Mouse (Mus musculus): ENCODE results near the gene Rbm19. TPM values are rescaled to one million over a fixed set of nuclear protein-coding genes. Genes with fewer than 3 reads are reported as not detected.

The Rbm19 gene
- polyA plus RNA-seq, 1 experiment from 2014 or later = 17.7 TPM

DNA sequence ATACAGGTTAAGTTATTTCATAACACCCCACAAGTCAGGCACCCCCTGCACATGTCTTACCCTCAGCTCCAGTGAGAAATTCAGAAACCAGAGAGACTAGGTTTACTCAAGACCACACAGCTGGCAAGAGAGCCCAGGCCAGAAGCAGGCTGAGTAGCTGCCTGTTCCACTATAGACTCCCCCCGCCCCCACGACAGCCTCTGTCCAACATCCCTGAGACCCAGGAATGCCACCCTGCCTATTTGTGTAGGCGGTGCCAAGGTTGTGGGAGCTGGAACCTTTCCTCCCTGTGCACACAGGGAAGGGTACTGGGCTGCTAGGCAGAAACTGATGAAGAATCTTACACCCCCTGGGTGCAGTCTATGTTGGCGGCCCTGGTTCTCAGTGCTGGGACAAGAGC is 91.2 kb downstream of the Rbm19 start:
- H3K4me2 ChIP-seq (ENCODE audit: low read length) = no peak overlapping the region
- 49% methylated on average over 4 of the region's 4 CpGs for WGBS
- H3K9me3 ChIP-seq (replicated peaks; ENCODE audit: low read length) = no peaks in the 10 kb centered on the region
- DNase-seq (ENCODE audit: low spot score) = no peak
- H3K4me1 ChIP-seq (replicated peaks; ENCODE audit: insufficient read depth, low read length) = no peaks in the 10 kb centered on the region
- H3K27me3 ChIP-seq (ENCODE audit: insufficient read depth, low read length) = no peaks in the 10 kb centered on the region
- no peak overlapping the region for H3K9ac ChIP-seq (ENCODE audit: low read depth, low read length)
- no peak for TF ChIP-seq CTCF (IDR thresholded peaks at IDR 0.05; ENCODE audit: low read depth)
- no peaks in the 10 kb centered on the region for H3K36me3 ChIP-seq (ENCODE audit: insufficient read depth, low read length)
- no peak for ATAC-seq (replicated peaks; ENCODE audit: low FRiP score, low read depth)
- no peak overlapping the region for H3K4me3 ChIP-seq (replicated peaks; ENCODE audit: low read depth, low read length)
- H3K27ac ChIP-seq = no peak overlapping the region

GRCm38 (mm10) chr5:120210668-120211067 is 94.4 kb downstream of the Rbm19 start:
- no peaks in the 10 kb centered on the region for H3K4me1 ChIP-seq (replicated peaks; ENCODE audit: insufficient read depth, low read length)
- TF ChIP-seq CTCF (IDR thresholded peaks at IDR 0.05; ENCODE audit: low read depth) = no peak
- H3K9ac ChIP-seq (ENCODE audit: low read depth, low read length) = no peak overlapping the region
- H3K27ac ChIP-seq = no peak overlapping the region
- no peaks in the 10 kb centered on the region for H3K27me3 ChIP-seq (ENCODE audit: insufficient read depth, low read length)
- no peak overlapping the region for H3K4me2 ChIP-seq (ENCODE audit: low read length)
- WGBS = 17% methylated on average over 11 of the region's 11 CpGs
- no peak for DNase-seq (ENCODE audit: low spot score)
- no peak overlapping the region for H3K4me3 ChIP-seq (replicated peaks; ENCODE audit: low read depth, low read length)
- H3K36me3 ChIP-seq (ENCODE audit: insufficient read depth, low read length) = no peaks in the 10 kb centered on the region
- no peaks in the 10 kb centered on the region for H3K9me3 ChIP-seq (replicated peaks; ENCODE audit: low read length)
- ATAC-seq (replicated peaks; ENCODE audit: low FRiP score, low read depth) = no peak

DNA sequence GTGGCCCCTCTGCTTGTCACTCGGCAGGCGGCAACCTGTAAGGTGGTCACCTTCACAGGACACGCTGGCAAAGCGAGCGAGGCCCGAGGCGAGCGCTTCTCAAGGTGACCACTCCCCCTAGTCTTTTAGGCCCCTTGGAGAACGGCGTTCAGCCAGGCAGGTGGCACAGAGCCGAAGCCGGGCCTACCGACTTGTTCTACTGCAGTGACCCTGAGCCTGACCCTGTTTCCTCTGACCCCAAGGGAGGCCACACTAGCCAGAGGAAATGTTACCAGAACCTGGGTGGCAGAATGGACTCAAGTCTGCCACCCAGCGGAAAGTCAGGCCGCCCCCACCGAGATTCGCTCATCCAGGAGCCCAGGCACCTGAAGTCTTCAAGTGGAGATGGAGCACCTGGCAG is 94.9 kb downstream of the Rbm19 start:
- Histone ChIP-seq H3K9me3 (replicated peaks; ENCODE audit: low read length) (no peaks in the 10 kb centered on the region), H3K4me2 (ENCODE audit: low read length) (no peak overlapping the region), H3K4me3 (replicated peaks; ENCODE audit: low read depth, low read length) (no peak overlapping the region), H3K27me3 (ENCODE audit: insufficient read depth, low read length) (no peaks in the 10 kb centered on the region), H3K27ac (no peak overlapping the region), H3K9ac (ENCODE audit: low read depth, low read length) (no peak overlapping the region), H3K36me3 (ENCODE audit: insufficient read depth, low read length) (no peaks in the 10 kb centered on the region), H3K4me1 (replicated peaks; ENCODE audit: insufficient read depth, low read length) (no peaks in the 10 kb centered on the region)
- no peak for ATAC-seq (replicated peaks; ENCODE audit: low FRiP score, low read depth)
- WGBS = 6% methylated on average over 17 of the region's 17 CpGs
- DNase-seq (ENCODE audit: low spot score) = peak; percentile 31
- TF ChIP-seq CTCF (IDR thresholded peaks at IDR 0.05; ENCODE audit: low read depth) = peak; percentile 58

DNA sequence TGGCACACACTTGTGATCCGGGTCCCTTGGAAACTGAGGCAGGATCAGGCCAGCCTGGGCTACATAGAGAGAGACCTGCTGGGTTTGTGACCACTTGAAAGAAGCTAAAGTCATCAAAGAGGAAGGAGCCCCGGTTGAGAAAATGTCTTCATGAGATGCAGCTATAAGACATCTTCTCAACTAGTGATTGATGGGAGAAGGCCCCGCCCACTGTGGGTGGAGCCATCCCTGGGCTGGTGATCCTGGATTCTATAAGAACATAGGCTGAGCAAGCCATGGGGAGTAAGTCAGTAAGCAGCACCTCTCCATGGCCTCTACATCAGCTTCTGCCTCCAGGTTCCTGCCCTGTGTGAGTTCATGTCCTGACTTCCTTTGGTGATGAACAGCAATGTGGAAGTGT is 98.2 kb downstream of the Rbm19 start:
- Histone ChIP-seq H3K27me3 (ENCODE audit: insufficient read depth, low read length) (no peaks in the 10 kb centered on the region), H3K36me3 (ENCODE audit: insufficient read depth, low read length) (no peaks in the 10 kb centered on the region), H3K4me1 (replicated peaks; ENCODE audit: insufficient read depth, low read length) (no peaks in the 10 kb centered on the region), H3K9me3 (replicated peaks; ENCODE audit: low read length) (no peaks in the 10 kb centered on the region), H3K4me3 (replicated peaks; ENCODE audit: low read depth, low read length) (no peak overlapping the region), H3K4me2 (ENCODE audit: low read length) (no peak overlapping the region), H3K27ac (no peak overlapping the region), H3K9ac (ENCODE audit: low read depth, low read length) (no peak overlapping the region)
- DNase-seq (ENCODE audit: low spot score) (no peak), ATAC-seq (replicated peaks; ENCODE audit: low FRiP score, low read depth) (no peak)
- TF ChIP-seq CTCF (IDR thresholded peaks at IDR 0.05; ENCODE audit: low read depth) = no peak
- 83% methylated on average over 3 of the region's 3 CpGs for WGBS

- no peaks in the 10 kb centered on the region for H3K27me3 ChIP-seq (ENCODE audit: insufficient read depth, low read length)
- no peak overlapping the region for H3K9ac ChIP-seq (ENCODE audit: low read depth, low read length)
- no peaks in the 10 kb centered on the region for H3K4me1 ChIP-seq (replicated peaks; ENCODE audit: insufficient read depth, low read length)
- no peak overlapping the region for H3K4me3 ChIP-seq (replicated peaks; ENCODE audit: low read depth, low read length)
- H3K9me3 ChIP-seq (replicated peaks; ENCODE audit: low read length) = no peaks in the 10 kb centered on the region
- H3K4me2 ChIP-seq (ENCODE audit: low read length) = no peak overlapping the region
- no peak overlapping the region for H3K27ac ChIP-seq
- ATAC-seq (replicated peaks; ENCODE audit: low FRiP score, low read depth) (no peak), DNase-seq (ENCODE audit: low spot score) (no peak)
- no peaks in the 10 kb centered on the region for H3K36me3 ChIP-seq (ENCODE audit: insufficient read depth, low read length)
- TF ChIP-seq CTCF (IDR thresholded peaks at IDR 0.05; ENCODE audit: low read depth) = no peak
- WGBS = 30% methylated on average over 4 of the region's 4 CpGs
Observed at GRCm38 (mm10) chr5:120221216-120221615, 105.0 kb downstream of the Rbm19 start.

DNA sequence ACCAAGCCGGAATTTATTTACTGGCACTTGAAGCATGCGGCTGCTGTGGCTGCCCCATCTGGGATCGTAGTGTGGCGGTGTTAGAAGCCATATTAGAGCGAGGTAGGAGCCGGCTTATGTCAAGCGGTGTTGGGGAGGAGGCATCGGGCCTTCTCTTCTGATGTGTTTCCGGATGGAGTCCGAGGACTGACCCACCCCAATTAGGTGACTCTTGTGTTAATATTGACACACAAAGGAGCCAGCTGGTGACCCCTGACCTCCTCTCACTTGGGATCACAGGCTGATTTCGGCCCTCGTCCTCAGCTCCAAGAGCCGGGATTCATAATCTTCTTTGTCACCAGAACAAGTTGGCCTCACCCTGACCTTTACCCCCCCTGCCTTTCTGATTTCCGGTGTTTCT is 109.1 kb downstream of the Rbm19 start:
- no peak for DNase-seq (ENCODE audit: low spot score)
- TF ChIP-seq CTCF (IDR thresholded peaks at IDR 0.05; ENCODE audit: low read depth) = no peak
- H3K4me1 ChIP-seq (replicated peaks; ENCODE audit: insufficient read depth, low read length) = no peaks in the 10 kb centered on the region

More for the DNA sequence above, 109.1 kb downstream of the Rbm19 start:
- ATAC-seq (replicated peaks; ENCODE audit: low FRiP score, low read depth) = no peak
- Histone ChIP-seq H3K4me3 (replicated peaks; ENCODE audit: low read depth, low read length) (no peak overlapping the region), H3K27me3 (ENCODE audit: insufficient read depth, low read length) (no peaks in the 10 kb centered on the region), H3K27ac (no peak overlapping the region), H3K9me3 (replicated peaks; ENCODE audit: low read length) (no peaks in the 10 kb centered on the region), H3K9ac (ENCODE audit: low read depth, low read length) (no peak overlapping the region), H3K4me2 (ENCODE audit: low read length) (no peak overlapping the region), H3K36me3 (ENCODE audit: insufficient read depth, low read length) (no peaks in the 10 kb centered on the region)
- 41% methylated on average over 14 of the region's 14 CpGs for WGBS
